Mouse (Mus musculus) embryo, embryonic 9.5 days (tissue): Measurements from ENCODE around the gene Nudt7.

ENCODE experiments used
- DNase-seq: peaks from one replicate; pipeline ENCODE4 v3.0.0-alpha.2; 2017; ENCODE audit errors: extremely low spot score

Nudt7 gene

DNA sequence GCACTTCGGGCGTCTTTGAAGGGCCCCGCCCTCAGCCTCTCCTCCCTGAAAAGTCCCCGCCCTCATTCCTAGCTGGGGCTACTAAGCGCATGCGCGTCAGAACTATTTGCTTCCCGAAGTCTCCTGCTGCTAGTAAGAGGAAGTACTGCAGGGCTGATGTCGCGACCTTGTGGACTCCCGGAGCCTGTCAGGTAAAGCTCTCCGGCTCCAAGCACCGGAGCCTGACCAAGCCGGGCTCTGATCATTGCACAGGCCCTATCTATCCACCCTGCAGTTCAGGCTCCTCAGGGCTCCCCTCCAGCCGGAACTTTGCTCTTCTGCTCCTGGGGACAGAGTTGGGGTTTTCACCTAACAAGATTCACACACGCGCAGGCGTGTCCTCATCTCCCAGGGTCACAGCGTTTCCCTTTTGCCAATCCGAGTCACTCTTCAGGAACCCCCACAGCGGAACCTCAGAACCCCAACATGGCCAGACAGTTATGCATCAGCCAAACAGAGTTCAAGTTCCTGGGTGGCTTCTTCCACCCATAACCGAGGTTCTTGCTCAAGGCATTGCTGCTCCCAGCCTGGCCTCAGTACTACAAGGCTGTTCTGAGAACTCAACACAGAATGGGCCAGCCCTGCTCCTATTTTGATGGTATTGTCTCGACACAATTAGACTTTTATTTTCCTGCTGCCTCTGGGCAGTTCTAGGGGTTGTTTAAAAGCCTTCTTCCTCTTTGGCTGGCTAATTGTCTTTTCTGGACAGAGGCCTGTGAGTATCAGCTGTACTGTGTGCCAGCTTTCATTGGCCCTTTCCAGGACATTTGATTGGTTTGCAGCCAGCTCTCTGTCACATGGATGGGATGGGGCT, at the start of gene Nudt7:
TSS of gene Nudt7 (plus strand) at position 48 of the 853 bp plus-strand sequence.
- peak; percentile 90 for DNase-seq

DNA sequence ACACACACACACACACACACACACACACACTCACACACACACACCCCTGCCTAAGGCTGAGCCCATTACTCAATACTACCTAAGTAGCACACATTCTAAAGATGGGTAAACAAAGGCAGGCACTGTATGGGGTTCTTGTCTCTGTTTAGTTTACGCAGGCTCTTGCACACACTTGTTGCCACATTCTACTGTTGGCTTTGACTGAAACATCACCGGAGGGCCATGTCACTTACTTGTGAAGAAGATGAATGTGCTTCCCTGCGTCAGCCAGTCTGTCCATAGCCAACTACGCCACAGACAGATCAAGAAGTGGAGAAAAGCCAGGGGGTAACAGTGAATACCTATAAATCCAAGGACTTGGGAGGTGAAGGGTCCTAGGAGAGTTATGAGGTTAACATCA, 45.4 kb upstream of the Nudt7 start:
- no peak for DNase-seq

DNA sequence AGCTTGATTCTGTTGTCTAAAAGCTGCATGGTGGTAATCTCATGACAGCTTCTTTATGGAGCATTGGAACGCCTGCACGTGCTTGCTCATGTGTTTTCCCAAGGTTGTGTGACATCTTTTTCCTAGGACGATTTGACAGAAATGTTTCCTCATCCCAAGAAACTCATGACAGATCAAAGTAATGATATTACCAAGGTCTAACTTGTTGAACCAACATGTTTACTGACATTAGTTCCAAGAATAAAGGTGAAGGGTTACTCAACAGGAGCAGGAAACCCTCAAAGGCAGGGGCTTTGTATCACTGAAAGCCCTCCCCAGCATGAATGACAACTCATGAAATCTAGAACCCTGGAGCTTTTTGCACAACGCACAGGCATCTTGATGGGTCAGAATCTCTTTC, 42.6 kb upstream of the Nudt7 start:
- no peak for DNase-seq

DNA sequence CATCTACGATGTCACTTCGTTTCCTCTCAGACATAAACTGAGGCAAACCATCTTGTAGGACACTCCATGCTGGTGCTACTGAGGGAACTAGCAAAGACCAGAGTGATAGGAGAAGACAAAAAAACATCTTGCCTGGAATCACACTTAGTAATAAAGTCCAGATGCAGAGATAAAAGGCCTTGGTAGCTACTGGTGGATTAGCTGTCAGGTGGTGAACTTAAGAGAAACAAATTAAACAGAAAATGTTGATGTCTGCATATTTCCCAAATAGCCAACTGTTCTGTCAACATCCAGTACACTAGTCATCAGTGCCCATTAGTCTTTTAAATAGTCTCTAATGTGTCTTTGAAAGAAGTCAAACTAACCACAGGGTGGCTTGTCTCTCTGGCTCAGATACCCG, 40.0 kb upstream of the Nudt7 start:
- DNase-seq, result no peak

DNA sequence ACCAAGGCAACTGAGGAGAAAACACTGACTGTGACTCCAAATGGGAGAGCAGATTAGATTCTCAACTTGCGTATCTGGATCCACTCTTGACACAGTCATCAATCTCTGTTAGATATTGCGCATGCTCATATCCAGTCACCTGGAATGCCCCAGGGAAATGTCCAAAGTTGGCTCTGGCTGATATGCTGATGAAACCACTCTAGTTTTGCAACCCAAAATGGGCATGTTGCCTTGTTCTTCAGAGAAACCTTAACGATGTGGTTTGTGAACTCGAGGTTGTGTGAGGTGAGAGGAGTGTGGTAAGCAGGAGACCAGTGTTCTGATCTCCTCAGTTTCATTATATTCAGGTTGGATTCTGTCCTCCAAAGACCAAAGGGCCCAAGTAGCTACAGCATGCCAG, 38.8 kb upstream of the Nudt7 start:
- no peak for DNase-seq

DNA sequence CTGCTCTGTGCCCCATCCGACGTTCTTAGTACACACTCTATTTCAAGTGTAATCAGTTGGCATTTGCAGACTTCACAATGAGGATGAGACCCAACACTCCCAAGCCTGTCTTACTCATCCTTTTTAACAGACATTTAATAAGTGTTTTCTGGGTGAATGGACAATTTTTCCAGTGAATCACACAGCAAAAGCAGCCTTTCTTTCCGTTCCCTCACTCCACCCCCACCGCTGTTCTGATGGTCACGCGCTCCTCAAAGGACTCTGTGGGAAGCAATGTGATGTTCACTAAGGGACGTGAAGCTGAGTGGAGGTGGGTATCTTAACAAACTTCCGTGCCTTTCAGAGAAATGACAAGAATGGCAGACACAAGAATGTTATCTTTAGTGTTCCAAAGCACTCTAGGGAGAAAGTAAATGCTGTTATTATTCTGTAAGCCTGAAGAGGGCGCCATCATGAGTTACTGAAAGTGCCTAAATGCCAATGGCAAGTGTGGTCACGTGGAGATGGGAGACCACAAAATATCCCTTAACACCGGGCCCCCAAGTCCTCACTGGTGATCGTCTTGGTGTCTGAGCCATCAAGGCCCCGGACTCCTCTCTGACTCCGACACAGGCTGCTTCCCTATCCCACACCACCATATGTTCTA, 32.7 kb upstream of the Nudt7 start:
- DNase-seq, result no peak

DNA sequence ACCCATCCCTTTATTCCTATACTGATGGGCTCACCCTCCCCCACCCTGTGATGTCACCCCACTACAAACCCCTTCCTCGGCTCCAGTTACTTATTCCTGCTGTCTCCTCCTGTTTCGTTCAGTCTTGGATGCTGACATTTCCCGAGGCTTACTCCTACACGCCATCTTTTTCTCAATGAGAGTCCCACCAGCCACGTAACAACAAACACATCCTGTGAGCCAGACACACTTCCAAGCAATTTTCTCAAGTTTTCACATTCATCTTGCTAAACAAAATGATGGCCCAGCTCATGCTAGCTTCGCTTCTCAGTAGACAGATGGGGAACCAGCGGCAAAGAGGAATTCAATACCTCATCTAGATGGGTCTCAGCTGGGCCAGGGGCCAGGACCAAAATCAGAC, 30.0 kb upstream of the Nudt7 start:
- DNase-seq, result no peak

DNA sequence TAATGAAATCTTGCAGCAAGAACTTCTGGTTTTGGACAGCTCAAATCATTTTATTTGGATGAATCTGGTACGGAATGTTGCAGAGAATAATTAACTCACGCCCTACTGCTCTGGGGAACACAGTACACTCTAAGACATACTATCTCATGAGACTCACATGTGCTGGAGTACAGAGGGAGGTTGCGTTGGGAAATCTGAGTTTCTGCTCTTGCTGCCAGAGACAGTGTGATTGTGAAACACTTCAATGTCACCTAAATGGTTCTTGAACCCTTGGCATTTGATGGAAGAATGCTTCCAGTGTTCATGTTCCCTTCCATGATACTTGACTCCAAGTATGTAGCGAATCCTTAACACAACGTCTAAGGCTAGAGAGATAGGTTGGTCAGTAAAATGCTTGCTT, 27.4 kb upstream of the Nudt7 start:
- no peak for DNase-seq

DNA sequence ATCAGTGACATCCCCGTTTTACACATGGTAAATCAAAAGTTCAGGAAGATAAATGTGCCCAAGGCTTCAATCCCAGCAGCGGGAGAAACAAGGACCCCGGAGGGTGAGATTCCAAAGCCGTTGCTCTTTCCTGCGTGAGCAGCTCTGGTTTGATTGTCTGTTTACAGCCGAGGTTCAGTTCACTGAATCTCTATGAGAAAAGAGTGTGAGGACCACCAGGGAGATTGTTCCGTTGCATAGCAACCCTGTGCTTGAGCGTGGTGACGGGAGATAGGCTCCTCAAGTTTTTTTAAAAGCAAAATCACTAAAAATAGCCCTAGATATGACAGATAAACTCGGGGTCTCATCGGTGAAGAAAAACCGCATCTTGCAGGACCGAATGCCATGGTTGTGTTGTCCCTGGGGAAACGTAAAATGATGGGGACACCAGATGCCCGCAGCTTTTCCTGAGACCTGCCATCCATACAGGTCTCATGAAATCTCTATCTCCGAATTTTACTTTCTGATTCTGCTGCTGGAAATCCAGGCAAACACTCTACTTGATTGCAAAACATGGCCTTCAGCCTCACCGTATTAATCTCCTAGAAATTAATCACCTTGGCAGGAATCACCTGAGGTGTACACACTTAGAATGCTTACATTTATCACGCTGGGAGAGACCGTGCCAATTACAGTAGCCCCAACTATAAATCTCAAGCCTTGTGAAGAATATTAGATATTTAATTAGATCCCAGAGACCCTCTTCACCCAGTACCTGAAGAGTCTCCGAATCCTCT, 23.8 kb upstream of the Nudt7 start:
- DNase-seq, result no peak

DNA sequence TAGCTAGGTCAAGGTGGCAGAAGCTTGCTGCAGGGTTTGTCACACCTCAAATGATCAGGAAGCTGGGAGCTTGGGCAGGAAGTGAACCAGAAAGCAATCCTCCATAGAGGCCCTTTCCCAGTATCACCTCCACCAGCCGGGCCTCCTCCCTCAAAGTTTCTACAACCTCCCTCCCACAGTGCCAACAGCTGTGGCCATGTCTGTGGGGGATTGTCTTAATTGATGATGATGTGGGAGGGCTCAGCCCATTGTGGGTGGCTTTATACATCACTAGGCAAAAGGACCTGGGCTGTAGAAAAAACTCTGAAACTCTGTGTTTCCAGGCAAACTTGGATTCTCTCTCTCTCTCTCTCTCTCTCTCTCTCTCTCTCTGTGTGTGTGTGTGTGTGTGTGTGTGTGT, 18.3 kb upstream of the Nudt7 start:
- no peak for DNase-seq

DNA sequence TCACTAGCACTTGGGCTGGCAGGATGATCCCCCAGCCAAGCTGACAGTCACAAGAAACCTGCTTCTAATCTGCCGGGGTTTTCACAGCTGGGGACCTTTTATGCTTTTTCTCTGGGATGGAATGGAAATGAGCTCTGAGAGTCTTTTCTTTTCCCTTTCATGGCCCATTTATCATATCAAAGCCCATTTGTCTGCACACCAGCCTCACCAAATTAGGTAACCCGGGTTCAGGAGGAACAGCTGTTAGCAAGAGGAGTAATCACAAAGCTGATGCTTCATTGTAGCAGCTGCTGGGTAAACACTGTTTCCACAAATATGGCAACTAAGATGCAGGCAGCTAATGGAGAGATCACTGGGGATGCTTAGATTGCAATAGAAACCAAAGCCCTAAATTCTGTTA, 17.3 kb upstream of the Nudt7 start:
- DNase-seq, result peak; percentile 34

DNA sequence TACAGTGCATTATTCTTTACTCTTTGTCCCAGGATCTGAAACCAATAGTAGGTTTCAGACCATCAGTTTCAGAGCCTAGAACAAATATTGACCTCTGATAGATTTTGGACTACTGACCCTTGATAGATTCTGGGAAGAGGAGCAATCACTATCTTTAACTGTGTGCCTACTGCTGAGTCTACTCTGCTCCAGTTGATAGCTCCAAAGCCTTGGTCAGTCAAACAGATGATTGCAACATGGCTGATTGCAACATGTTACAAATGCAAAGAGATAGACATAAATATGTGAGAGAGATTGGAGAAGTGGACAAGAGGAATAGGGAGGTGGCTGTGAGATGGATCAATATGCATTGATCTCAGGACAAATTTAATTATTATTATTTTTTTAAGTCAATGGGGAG, 15.9 kb upstream of the Nudt7 start:
- DNase-seq, result no peak

DNA sequence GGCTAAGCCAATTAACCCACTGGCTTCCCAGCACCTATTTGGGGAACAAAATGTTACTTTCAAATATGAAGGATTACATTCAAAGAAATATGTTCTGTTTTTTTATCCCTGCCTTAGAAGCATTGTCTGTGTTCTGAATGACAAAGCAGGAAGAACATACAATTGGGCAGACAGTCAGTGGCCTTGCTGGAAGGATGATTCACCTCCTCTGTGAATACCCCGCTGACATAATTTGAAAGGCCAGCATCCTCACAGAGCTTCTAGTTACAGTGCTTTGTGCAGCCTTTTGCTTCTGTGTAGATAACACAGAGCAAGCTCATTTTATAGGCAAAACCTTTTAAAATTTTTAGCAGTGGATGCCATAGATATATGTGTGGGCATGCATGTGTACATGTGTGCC, 11.6 kb upstream of the Nudt7 start:
- DNase-seq, result no peak

DNA sequence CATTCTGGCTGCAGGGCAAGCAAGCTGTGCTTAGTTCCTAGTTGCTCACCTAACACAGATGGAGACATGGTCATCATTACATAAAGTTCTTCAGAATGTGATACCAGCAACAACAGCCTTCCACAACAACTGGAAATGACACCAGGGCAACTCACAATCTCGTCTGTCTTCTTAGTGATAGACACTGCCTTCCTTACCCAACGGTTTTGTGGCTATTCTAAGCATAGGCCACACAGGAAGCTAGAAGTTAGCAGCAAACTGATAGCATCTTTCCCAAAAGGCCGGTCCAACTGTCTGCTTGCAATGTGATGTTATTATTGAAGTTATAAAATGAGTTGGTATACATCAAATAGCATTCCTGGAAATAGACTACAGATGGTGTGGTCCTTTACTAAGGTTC, 9.7 kb upstream of the Nudt7 start:
- DNase-seq, result no peak

DNA sequence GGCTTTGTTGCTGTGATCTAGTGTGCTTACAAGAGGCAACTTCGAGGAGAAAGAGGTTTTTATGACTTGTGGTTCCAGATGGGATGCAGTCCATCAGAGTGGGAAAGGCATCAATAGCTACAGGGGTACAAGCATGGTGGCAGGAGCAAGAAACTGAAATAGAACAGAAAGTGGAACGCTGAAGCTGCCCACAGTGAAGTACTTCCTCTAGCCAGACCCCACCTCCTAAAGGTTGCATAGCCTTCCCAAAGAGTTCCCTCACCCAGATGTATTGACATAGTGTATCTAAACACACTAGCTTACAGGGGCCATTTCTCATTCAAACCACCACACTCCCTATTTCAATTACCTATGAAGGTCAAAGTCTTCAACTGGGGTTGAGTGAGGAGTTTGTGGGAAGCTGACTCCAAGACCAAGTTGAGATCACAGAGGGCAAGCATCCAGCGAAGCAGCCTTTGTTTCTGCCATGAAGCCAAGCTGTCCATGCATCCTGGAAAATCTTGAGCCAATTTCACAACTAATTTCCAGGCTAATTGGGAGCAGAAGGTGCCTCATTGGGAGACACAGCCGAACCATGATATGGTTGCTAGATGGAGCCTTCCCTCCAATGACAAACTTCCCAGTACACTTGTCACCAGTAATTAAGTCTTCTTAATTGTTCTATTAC, 9.1 kb upstream of the Nudt7 start:
- DNase-seq, result no peak

DNA sequence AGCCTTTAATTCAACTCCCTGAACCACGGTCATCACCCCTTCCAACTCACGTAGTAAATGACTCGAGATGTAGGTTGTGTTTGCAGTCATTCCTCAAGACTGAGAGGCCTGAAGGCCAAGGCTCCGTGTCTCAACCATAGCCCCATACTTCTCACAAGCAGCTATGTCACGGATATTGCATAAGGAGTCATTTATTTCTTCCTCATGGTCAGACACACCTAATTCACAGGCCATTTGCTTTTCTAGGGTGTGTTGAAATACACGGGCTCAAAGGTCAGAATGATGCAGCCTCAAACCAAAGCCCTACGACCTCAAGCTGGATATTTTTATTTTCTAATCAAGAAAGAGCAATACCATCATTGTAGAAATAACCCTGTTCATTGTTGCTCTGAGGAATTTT, 2.5 kb upstream of the Nudt7 start:
- no peak for DNase-seq

DNA sequence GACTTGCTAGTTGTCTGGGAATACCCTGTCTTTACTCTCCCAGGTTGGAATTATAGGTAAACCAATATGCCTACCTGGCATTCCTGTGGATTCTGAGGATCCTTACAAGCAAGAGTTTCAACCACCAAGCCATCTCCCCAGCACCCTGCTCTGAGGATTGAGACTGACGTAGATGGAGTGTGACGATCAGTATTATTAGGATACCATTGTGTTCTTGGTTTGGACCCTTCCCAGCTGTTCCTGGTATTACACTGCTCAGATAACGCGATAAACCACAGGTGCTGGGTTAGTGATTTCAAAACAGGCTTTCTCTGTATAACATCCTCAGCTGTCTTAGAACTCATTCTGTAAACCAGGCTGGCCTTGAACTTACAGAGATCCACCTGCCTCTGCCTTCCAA, 1.9 kb upstream of the Nudt7 start:
- DNase-seq, result no peak

DNA sequence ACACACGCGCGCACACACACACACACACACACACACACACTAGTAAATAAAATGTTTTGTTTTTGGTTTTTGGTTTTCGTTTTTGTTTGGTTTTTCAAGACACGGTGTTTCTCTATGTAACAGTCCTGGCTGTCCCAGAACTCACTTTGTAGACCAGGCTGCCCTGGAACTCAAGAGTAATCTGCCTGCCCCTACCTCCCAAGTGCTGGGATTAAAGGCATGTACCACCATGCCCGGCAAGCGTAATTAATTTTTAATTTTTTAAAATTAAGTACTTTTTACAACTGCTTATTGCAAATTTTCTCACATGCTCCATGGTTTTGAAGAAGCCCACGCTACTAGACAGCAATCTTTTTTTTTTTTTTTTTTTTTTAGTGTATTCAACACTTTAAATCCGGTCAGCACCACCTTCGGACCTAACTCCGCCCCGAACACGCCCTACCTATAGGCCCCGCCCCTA, 277 bp upstream of the Nudt7 start:
- peak; percentile 6 for DNase-seq

DNA sequence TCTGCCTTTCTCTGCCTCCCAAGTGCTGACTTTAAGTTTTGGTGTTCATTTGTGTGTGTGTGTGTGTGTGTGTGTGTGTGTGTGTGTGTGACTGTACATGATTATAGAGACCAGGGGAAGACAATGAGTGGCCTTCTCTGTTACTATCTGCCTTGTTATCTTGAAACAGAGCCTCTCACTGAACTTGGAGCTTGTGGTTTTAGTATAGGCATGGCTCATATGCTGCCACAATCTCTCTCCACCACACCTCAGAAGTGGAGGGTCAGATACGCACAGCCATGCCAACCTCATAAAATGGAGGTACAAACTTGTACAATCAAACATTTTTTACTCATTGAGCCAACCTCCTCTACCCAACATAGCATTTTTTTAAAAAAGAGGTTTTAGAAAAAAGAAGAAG, 3.4 kb downstream of the Nudt7 start:
- no peak for DNase-seq

DNA sequence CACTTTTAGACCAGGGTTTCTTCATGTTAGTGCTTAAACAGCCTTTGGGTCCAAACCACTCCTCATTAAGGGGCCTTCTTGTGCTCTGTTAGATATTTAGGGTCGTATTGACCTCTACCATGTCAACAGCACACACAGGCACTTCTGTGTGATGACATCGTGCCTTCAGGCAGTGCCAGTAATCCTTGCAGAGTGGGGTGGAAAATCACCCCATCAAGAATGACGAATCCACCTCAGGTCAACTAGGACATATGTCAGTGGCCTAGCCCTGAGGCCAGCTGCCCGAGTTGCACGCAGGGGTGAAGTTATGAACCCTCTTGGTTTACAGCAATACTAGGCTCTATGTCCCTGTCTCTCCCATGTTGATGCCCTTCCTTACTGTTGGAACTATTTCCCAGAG, 3.8 kb downstream of the Nudt7 start:
- DNase-seq, result no peak

DNA sequence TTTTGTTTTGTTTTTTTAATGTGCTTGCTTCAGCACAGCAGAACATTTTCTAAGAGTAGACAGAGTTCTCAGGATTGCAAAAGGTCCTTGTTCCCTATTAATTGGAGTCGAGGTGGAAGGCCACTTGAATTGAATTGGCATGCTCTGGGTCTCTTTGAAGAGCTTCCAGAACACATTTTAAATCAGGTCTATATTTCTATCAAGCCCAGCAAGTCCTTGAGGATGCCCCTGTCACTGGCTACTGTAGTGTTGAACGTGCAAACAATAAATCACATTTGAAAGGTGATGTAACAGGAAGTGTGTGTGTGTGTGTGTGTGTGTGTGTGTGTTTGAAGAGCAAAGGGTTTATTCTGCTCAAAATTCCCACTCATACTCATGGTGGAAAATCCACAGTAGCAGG, 7.1 kb downstream of the Nudt7 start:
- DNase-seq, result no peak

DNA sequence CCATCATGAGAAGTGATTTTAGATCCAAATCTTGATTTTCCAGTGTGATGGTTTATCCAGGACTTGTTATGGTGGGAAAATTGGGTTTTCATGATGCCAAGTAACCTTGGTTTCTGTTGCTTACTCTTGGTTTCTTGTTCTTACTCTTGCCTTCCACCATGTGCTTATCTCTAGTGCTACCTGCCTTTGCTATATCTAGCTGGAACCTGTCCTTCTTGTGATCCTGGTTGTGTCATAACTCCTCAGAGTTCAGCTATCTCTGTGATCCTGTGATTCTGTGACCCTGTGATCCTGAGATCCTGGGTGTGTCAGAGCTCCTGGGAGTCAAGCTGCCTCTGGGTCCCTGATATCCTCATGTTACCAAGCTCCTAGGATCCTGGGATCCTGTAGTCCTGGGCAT, 8.8 kb downstream of the Nudt7 start:
- DNase-seq, result no peak
